Mouse (Mus musculus) forebrain, embryonic 11.5 days (tissue): ENCODE data around the gene Fxn. TPM values are rescaled to one million over a fixed set of nuclear protein-coding genes. Genes with fewer than 3 reads are reported as not detected.

Experiments
- ATAC-seq: fragments of 200-750 bp; cut with Nextera tagmentation; replicated peaks from 2 replicates; pipeline ENCODE4 v1.8.0; 2017; ENCODE audit warnings: moderate TSS enrichment; ENCODE audit not compliant: low FRiP score
- DNase-seq: peaks from one replicate; pipeline ENCODE4 v3.0.0-alpha.2; 2017; ENCODE audit warnings: low spot score
- H3K27ac ChIP-seq: fragments of 300-500 bp; sonication (generic); 2 replicates; pipeline ENCODE4 v1.5.1; 2014; ENCODE audit warnings: low read depth, low read length
- H3K27me3 ChIP-seq: fragments of 300-500 bp; sonication (generic); 2 replicates; pipeline ENCODE4 v1.6.1; 2014; ENCODE audit warnings: mild to moderate bottlenecking, low read length, mixed read lengths; ENCODE audit not compliant: control insufficient read depth, insufficient read depth
- H3K36me3 ChIP-seq: fragments of 300-500 bp; sonication (generic); 2 replicates; pipeline ENCODE4 v1.6.1; 2014; ENCODE audit warnings: mild to moderate bottlenecking, low read length, moderate library complexity, mixed read lengths; ENCODE audit not compliant: control insufficient read depth, insufficient read depth
- H3K4me1 ChIP-seq: fragments of 300-500 bp; sonication (generic); replicated peaks from 2 replicates; pipeline ENCODE4 v1.6.1; 2014; ENCODE audit warnings: low read length, mixed read lengths; ENCODE audit not compliant: control insufficient read depth, insufficient read depth
- H3K4me2 ChIP-seq: fragments of 300-500 bp; sonication (generic); 2 replicates; pipeline ENCODE4 v1.6.1; 2014; ENCODE audit warnings: low read depth, mild to moderate bottlenecking, low read length, moderate library complexity, mixed read lengths; ENCODE audit not compliant: severe bottlenecking
- H3K4me3 ChIP-seq: fragments of 300-500 bp; sonication (generic); 2 replicates; pipeline ENCODE4 v1.5.1; 2014; ENCODE audit warnings: low read depth, low read length
- H3K9ac ChIP-seq: fragments of 300-500 bp; sonication (generic); 2 replicates; pipeline ENCODE4 v1.6.1; 2014; ENCODE audit warnings: low read length
- H3K9me3 ChIP-seq: fragments of 300-500 bp; sonication (generic); 2 replicates; pipeline ENCODE4 v1.6.1; 2016; ENCODE audit warnings: low read length, mixed read lengths; ENCODE audit not compliant: control insufficient read depth
- WGBS: fragments of 180-500 bp; shearing (Covaris S2); extraction: QIAGEN DNeasy Blood & Tissue Kit; methylation state at CpG from one replicate; pipeline ENCODE4 v1.1.7; 2014; 5-methylcytosine and 5-hydroxymethylcytosine counted together
- polyA plus RNA-seq: library from polyadenylated mRNA; unstranded; fragments of >200 nt; fragmentation: Nextera tagmentation; extraction: Ambion mirVana; gene quantifications from 2 replicates; pipeline ENCODE4 v1.2.1, GENCODE M21; 2014

The Fxn gene
- polyA plus RNA-seq, 1 experiment from 2014 or later: 53.3 TPM

DNA sequence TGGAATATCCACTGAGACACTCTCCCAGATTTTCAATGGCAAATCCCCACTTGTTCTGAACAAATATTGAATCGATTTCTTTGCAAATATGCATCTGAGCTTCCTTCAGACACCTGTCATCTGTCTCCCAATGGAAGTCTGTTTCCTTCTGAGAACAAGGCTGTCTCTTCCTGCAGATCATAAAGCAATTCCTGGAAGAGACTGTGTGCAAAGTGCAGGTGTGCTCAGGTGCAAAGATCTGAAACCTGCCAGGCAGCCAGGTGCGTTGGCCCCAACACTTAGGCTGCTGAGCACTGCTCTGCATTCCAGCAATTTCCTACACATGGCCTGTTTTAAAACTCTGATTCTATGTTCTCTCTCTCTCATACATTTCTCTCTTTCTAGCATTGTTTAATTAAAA, 37.3 kb upstream of the Fxn start:
- ATAC-seq: no peak

DNA sequence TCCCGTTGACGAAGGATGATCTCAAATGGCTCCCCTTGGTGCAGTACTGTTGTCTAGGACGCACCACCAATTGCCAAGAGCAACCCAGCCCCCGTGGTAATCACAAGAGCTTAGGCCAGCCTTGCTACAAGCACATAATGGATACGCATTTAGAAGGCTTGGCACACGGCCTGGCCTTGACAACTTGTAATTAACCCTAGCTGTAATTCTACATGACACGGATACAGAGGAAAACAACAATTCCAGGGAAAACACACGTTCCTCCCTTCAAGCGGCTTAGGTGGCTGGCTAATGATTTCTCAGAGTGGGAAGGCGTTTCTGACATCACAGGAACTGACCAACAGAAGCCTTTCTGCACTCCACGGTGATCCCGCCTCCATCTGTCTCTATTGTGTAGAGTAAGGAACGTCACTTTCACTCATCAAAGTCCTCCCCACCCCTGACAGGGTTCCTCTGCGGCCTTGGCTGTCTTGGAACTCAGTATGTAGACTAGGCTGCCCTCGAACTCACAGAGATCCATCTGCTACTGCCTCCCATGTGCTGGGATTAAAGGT, 36.7 kb upstream of the Fxn start:
- WGBS: 36% methylated on average over 15 of the region's 15 CpGs
- Histone ChIP-seq H3K27me3 (no peaks in the 10 kb centered on the region), H3K4me3 (no peak overlapping the region), H3K9ac (no peak overlapping the region), H3K9me3 (no peaks in the 10 kb centered on the region), H3K36me3 (no peaks in the 10 kb centered on the region), H3K27ac (no peak overlapping the region), H3K4me1 (peaks cover 5% of the 10 kb centered on the region; the same call in 1 of the 2 replicates), H3K4me2 (no peak overlapping the region)
- ATAC-seq (peak; percentile 77), DNase-seq (peak; percentile 67)

More for the DNA sequence above, 37.3 kb upstream of the Fxn start:
- Histone ChIP-seq H3K36me3 (no peaks in the 10 kb centered on the region), H3K4me2 (no peak overlapping the region), H3K9ac (no peak overlapping the region), H3K27me3 (no peaks in the 10 kb centered on the region), H3K9me3 (no peaks in the 10 kb centered on the region), H3K4me3 (no peak overlapping the region), H3K27ac (no peak overlapping the region), H3K4me1 (peaks cover 5% of the 10 kb centered on the region; the same call in 1 of the 2 replicates)
- DNase-seq: no peak
- 92% methylated on average over 2 of the region's 2 CpGs for WGBS

DNA sequence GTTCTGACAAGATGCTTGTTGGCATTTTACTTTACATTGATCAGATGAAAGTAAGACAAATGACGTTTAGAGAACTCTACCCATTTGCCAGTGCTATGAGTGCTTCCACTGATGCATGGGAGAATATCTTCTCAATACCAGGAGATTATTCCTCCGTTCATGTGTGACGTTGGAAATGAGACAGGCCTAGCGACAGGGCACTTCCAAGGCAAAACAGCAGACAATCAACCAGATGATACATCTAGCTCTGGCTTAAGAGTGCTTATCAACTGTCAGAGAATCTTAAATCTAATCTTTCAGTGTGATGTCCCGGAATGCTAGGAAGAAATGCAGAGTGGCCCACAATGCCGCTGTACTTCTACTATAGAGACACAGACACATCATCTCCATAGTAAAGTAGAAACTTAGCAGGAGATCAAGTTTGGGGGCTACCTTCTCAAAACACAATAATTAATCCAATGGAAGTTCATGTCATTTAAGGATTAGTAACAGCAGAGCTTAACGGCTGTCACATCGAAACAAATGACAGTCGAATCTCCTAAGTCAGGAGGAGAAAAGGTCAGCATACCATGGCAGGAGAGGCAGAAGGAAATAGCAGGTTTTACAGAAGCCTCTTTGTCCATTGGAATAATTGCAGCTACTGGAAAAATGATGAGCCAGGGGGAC, 35.8 kb upstream of the Fxn start:
- Histone ChIP-seq H3K4me2 (no peak overlapping the region), H3K27ac (no peak overlapping the region), H3K27me3 (no peaks in the 10 kb centered on the region), H3K36me3 (no peaks in the 10 kb centered on the region), H3K4me3 (no peak overlapping the region), H3K9ac (no peak overlapping the region), H3K9me3 (no peaks in the 10 kb centered on the region), H3K4me1 (peaks cover 5% of the 10 kb centered on the region; the same call in 1 of the 2 replicates)
- no peak for DNase-seq
- no peak for ATAC-seq
- WGBS: 66% methylated on average over 9 of the region's 9 CpGs

DNA sequence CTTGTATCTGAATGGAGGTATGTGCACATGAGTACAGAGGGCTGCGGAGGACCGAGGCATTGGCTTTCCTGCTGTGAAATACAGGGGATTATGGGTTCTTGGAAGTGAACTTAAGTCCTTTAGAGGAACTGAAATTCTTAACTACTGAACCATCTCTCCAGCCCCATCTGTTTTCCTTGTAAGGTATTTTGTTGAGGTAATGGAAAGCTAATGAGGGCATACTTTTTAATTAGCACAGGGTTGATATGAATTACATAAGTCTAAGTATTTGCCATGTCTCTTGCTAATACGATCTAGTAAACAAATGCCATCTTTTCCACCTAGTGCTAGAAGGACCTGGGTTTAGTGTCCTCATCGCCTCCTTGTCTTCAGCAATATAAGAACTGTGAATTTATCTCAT, 34.8 kb upstream of the Fxn start:
- Histone ChIP-seq H3K27me3 (no peaks in the 10 kb centered on the region), H3K4me2 (no peak overlapping the region), H3K36me3 (no peaks in the 10 kb centered on the region), H3K9ac (no peak overlapping the region), H3K27ac (no peak overlapping the region), H3K9me3 (no peaks in the 10 kb centered on the region), H3K4me3 (no peak overlapping the region), H3K4me1 (peaks cover 5% of the 10 kb centered on the region; the same call in 1 of the 2 replicates)
- no peak for ATAC-seq
- DNase-seq: no peak
- 86% methylated on average over 4 of the region's 4 CpGs for WGBS

DNA sequence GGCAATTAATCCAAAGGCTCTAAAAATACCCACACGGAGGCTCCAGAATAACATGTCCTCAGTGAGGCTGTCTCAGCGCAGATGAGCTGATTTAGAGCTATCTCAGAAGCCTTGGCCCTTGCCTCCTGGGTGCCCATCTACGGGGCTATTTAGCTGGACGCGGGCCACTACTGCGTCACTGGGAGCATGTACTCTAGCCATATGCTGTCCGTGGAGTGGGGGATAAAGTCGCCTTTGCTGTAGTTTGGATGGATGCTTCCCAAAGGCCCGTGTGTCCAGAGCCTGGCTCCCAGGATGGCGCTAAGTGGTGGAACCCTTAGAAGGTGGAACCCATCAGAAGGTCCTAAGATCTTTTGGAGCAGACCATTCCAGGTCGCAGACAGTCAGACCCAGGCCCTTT, 34.3 kb upstream of the Fxn start:
- Histone ChIP-seq H3K36me3 (no peaks in the 10 kb centered on the region), H3K9ac (no peak overlapping the region), H3K4me2 (no peak overlapping the region), H3K27me3 (no peaks in the 10 kb centered on the region), H3K9me3 (no peaks in the 10 kb centered on the region), H3K27ac (no peak overlapping the region), H3K4me1 (peaks cover 5% of the 10 kb centered on the region; the same call in 1 of the 2 replicates), H3K4me3 (no peak overlapping the region)
- DNase-seq (no peak), ATAC-seq (no peak)
- WGBS: 95% methylated on average over 11 of the region's 11 CpGs

DNA sequence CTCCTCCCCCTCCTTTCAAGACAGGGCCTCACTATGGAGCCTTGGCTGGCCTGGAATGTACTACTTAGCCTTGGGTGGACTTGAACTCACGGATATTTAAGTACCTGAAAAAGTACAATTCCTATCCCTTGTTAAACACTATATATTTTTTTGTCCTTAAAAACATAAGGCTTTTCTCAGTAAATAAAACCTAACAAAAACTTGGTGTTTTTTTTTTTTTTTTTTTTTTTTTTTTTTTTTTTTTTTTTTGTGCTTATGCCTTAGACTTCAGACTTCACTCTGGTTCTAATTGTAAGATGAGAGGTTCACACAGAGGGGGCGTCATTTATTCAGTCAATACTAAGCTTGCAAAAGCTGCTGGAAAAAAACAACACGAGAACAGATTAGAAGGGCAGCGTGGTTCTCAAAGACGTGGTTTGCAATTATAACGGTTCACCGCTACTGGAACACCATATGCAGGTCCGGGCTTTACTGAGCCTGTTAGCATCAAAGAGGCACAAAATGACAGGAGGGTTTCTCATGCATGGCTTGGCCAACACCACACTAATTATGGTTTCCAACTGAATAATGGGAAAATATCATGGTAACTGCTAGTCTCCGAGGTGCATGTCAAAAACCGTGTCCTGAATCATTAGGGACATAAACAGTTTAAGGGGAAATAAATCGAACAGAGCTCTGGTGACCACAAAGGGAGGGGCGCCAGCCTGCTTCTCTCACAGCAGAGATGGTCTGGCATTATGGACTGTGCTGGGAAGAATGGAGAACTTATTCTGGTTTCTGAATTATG, 32.3 kb upstream of the Fxn start:
- Histone ChIP-seq H3K4me3 (no peak overlapping the region), H3K9me3 (no peaks in the 10 kb centered on the region), H3K4me1 (peaks cover 10% of the 10 kb centered on the region), H3K36me3 (no peaks in the 10 kb centered on the region), H3K9ac (no peak overlapping the region), H3K4me2 (no peak overlapping the region), H3K27ac (peak overlapping the region; percentile 1; the same call in 1 of the 2 replicates), H3K27me3 (no peaks in the 10 kb centered on the region)
- ATAC-seq (peak; percentile 85), DNase-seq (peak; percentile 71)
- 27% methylated on average over 12 of the region's 12 CpGs for WGBS

DNA sequence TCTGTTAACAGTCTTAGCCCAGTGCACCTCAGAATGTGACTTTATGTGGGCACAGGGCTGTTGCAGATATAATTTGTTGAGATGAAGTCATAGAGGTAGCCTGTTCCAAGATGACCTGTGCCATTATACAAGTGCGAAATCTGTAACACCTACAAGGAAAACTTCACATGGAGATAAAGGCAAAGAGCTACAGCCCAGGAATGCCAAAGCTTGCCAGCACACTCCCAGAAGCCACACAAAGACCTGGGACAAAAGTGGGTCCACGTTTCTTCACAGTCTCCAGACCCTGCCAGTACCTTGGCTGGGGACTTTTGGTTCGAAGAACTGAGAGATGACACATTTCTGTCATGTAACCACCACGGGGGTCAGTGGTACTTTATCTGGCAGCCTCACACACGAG, 31.6 kb upstream of the Fxn start:
- no peak overlapping the region for H3K9ac ChIP-seq
- H3K36me3 ChIP-seq: no peaks in the 10 kb centered on the region
- H3K4me1 ChIP-seq: peaks cover 8% of the 10 kb centered on the region
- H3K4me2 ChIP-seq: no peak overlapping the region
- no peak for ATAC-seq
- DNase-seq: no peak
- no peaks in the 10 kb centered on the region for H3K9me3 ChIP-seq
- H3K27me3 ChIP-seq: no peaks in the 10 kb centered on the region
- H3K27ac ChIP-seq: no peak overlapping the region
- H3K4me3 ChIP-seq: no peak overlapping the region
- WGBS: 80% methylated on average over 5 of the region's 5 CpGs

DNA sequence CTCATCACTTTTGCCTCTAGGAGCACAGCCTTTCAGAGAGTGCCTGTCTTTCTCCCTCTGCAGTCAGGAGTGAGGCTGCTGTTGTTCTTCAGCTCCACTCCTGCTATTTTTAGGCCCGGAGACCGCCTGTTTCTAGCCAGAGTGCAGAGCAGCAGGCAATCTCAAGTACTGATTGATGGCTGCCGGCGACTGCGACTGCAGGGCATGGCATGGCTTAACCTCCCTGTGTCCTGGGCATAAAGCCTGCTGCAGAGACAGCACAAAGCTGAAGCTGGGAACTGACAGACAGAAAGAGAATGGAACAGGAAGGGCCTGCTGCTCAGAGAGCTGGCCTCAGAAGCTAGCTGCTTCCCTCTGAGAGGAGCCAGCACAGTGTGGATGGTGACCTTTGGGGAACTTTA, 27.9 kb upstream of the Fxn start:
- Histone ChIP-seq H3K4me2 (no peak overlapping the region), H3K9me3 (no peaks in the 10 kb centered on the region), H3K4me3 (no peak overlapping the region), H3K27ac (peak overlapping the region; percentile 50; the same call in 1 of the 2 replicates), H3K36me3 (no peaks in the 10 kb centered on the region), H3K27me3 (no peaks in the 10 kb centered on the region), H3K9ac (0 out of 2 replicates have a peak overlapping the region, but pooled peaks have one; percentile 0), H3K4me1 (peaks cover 7% of the 10 kb centered on the region)
- ATAC-seq (no peak), DNase-seq (no peak)
- WGBS: 11% methylated on average over 5 of the region's 5 CpGs
